Mouse (Mus musculus) thymus, postnatal 0 days (tissue): ENCODE data around the gene Olfr316. TPM values are rescaled to one million over a fixed set of nuclear protein-coding genes. Genes with fewer than 3 reads are reported as not detected.

ENCODE experiments used
- DNase-seq: peaks from one replicate; pipeline ENCODE4 v3.0.0-alpha.2; 2015; ENCODE audit warnings: low spot score
- polyA plus RNA-seq: library from polyadenylated mRNA; unstranded; fragments of >200 nt; fragmentation: Nextera tagmentation; extraction: Ambion mirVana; gene quantifications from 2 replicates; pipeline ENCODE4 v1.2.1, GENCODE M21; 2015

Gene Olfr316
- polyA plus RNA-seq, 1 experiment from 2014 or later = not detected

DNA sequence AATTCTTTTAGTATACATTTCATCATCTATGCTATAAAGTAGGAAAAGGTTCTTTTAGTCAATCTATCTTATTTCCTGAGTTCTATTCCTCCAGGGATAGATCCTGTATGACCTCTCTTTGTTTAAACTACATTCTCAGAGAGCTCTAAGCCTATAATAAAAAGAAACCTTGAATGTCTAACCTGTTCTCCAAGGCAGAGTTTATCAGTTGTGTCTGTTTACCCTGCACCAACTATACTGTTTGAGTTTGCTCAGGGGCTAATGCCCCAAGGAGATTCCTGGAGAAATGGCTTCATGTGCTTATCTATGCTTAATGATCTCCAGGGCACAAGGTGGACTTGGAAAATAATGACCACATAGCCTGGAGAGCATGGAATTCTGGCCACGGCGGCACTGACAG is 51.9 kb downstream of the Olfr316 start:
- no peak for DNase-seq

Other genes starting within 250 kb of the Olfr316 start
- gene Olfr330, start 217.9 kb upstream of the Olfr316 start, polyA plus RNA-seq = 0.13 TPM in 1 of 2 replicates, not detected in the other
- 0.09 TPM in 1 of 2 replicates, not detected in the other for gene Olfr329-ps, start 206.3 kb upstream of the Olfr316 start, polyA plus RNA-seq
- gene Olfr328, start 197.1 kb upstream of the Olfr316 start, polyA plus RNA-seq = 0.06 TPM in 1 of 2 replicates, not detected in the other
- gene Olfr224, start 182.2 kb upstream of the Olfr316 start, polyA plus RNA-seq = not detected in 2 replicates
- not detected in 2 replicates for gene Olfr325, start 175.0 kb upstream of the Olfr316 start, polyA plus RNA-seq
- gene Olfr324, start 157.6 kb upstream of the Olfr316 start, polyA plus RNA-seq = not detected in 2 replicates
- gene 2210407C18Rik, start 136.7 kb upstream of the Olfr316 start, polyA plus RNA-seq = 0.95 and 1.0 TPM in 2 replicates
- not detected in 2 replicates for gene Olfr323, start 122.2 kb upstream of the Olfr316 start, polyA plus RNA-seq
- gene Trim58, start 112.3 kb upstream of the Olfr316 start, polyA plus RNA-seq = not detected in 2 replicates
- gene Olfr322, start 94.0 kb upstream of the Olfr316 start, polyA plus RNA-seq = not detected in 2 replicates
- not detected in 2 replicates for gene Olfr320, start 71.6 kb upstream of the Olfr316 start, polyA plus RNA-seq
- gene Olfr319, start 53.6 kb upstream of the Olfr316 start, polyA plus RNA-seq = not detected in 2 replicates
- gene Olfr318, start 28.7 kb upstream of the Olfr316 start, polyA plus RNA-seq = not detected in 2 replicates
- not detected in 2 replicates for gene Olfr317, start 13.5 kb upstream of the Olfr316 start, polyA plus RNA-seq
- not detected in 2 replicates for gene Olfr315, start 20.5 kb downstream of the Olfr316 start, polyA plus RNA-seq
- not detected in 2 replicates for gene Olfr314, start 30.2 kb downstream of the Olfr316 start, polyA plus RNA-seq
- 1.5 and 2.2 TPM in 2 replicates for gene Fam183b, start 49.2 kb downstream of the Olfr316 start, polyA plus RNA-seq
- 0.06 and 0.08 TPM in 2 replicates for gene Olfr313, start 62.3 kb downstream of the Olfr316 start, polyA plus RNA-seq
- gene Olfr312, start 76.5 kb downstream of the Olfr316 start, polyA plus RNA-seq = 0.03 TPM in 1 of 2 replicates, not detected in the other
- gene Olfr311, start 86.5 kb downstream of the Olfr316 start, polyA plus RNA-seq = not detected in 2 replicates
- gene Gm12258, start 94.4 kb downstream of the Olfr316 start, polyA plus RNA-seq = 19.2 and 20.6 TPM in 2 replicates
- 7.7 and 9.0 TPM in 2 replicates for gene 2810021J22Rik, start 114.5 kb downstream of the Olfr316 start, polyA plus RNA-seq
- 6.1 and 7.9 TPM in 2 replicates for gene Zfp39, start 151.5 kb downstream of the Olfr316 start, polyA plus RNA-seq
- gene Btnl10, start 165.2 kb downstream of the Olfr316 start, polyA plus RNA-seq = 0.09 TPM in 1 of 2 replicates, not detected in the other
- 245 and 268 TPM in 2 replicates for gene Rnf187, start 186.2 kb downstream of the Olfr316 start, polyA plus RNA-seq
- gene Hist3h2ba, start 196.2 kb downstream of the Olfr316 start, polyA plus RNA-seq = 50.8 and 57.5 TPM in 2 replicates
- 52.3 and 52.8 TPM in 2 replicates for gene Hist3h2a, start 202.0 kb downstream of the Olfr316 start, polyA plus RNA-seq
- gene Trim17, start 202.0 kb downstream of the Olfr316 start, polyA plus RNA-seq = 0.29 and 0.44 TPM in 2 replicates
- 49.6 and 54.0 TPM in 2 replicates for gene Trim11, start 225.4 kb downstream of the Olfr316 start, polyA plus RNA-seq